Mouse (Mus musculus): ENCODE measurements around the gene Gm21828. TPM values are rescaled to one million over a fixed set of nuclear protein-coding genes. Genes with fewer than 3 reads are reported as not detected.
"Not testable (repeated sequence)": the region's sequence is repeated elsewhere in the genome, so short reads cannot be mapped to it uniquely, and the experiment has no call there.

Gene Gm21828
- not detected in 2 replicates for polyA plus RNA-seq (2015; fragmentation: Nextera tagmentation; extraction: Ambion mirVana)

DNA sequence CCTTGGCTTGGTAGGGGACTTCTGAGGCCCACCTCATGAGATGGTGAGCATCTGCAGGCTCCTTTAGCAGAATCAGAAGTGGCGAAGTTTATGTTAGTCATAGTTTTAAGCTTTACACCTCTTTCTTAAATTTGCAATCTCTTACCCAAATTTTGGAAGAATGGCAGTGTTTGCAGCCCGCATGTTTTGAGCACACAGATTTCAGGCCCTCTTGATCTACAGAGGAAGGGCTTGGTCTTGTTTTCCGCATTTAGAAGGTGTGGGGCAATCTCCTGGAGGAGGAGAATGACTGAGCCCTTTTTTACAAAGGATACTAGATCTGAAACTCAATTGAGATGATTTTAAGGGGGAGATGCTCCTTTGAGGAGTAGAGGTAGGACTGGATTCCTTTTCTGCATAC lies at the start of gene Gm21828:
TSS of gene Gm21828 (minus strand) at position 101 of the 400 bp plus-strand sequence.
- H3K9ac ChIP-seq (ENCODE audit: low read depth, low read length); H3K9me3 ChIP-seq (replicated peaks; ENCODE audit: control insufficient read depth, low read length, poor library complexity, severe bottlenecking); ATAC-seq; H3K36me3 ChIP-seq (ENCODE audit: control insufficient read depth, insufficient read depth, low read length); H3K4me1 ChIP-seq (ENCODE audit: control insufficient read depth, insufficient read depth, low read length); H3K4me2 ChIP-seq (ENCODE audit: low read length); H3K27ac ChIP-seq (ENCODE audit: low read length); H3K4me3 ChIP-seq (ENCODE audit: low read depth, low read length); H3K27me3 ChIP-seq (ENCODE audit: control insufficient read depth, insufficient read depth, low read depth, low read length): not testable (repeated sequence)
- WGBS: no CpG with 5 or more reads among the region's 3 CpGs

DNA sequence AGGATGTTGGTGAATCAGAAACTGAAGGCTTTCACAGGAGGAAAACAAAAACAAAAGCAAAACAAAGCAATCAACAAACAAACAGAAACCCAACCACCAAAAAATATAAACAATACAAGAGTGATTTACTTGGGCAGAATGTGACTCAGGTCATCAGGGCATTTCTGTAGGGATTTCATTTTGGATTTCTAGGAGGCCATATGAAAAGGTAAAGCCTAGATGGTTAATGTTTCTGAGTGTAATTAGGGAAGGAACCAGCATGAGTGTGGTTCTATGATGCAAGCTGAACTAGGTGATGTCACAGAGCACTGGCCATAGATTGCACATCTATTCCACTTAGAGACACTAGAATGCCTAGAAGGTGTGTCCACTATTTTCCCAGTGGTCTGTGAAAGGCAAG lies 28.4 kb upstream of the Gm21828 start, which contains the start of the genes Gm21440 and Gm21454:
TSS of gene Gm21440 (plus strand) at position 301 of the 400 bp plus-strand sequence.
TSS of gene Gm21454 (plus strand) at position 352 of the 400 bp plus-strand sequence.
- not testable (repeated sequence) for H3K4me2 ChIP-seq (ENCODE audit: low read length); ATAC-seq; H3K4me1 ChIP-seq (ENCODE audit: control insufficient read depth, insufficient read depth, low read length); H3K27me3 ChIP-seq (ENCODE audit: control insufficient read depth, insufficient read depth, low read depth, low read length); H3K36me3 ChIP-seq (ENCODE audit: control insufficient read depth, insufficient read depth, low read length); H3K9me3 ChIP-seq (replicated peaks; ENCODE audit: control insufficient read depth, low read length, poor library complexity, severe bottlenecking); H3K27ac ChIP-seq (ENCODE audit: low read length); H3K9ac ChIP-seq (ENCODE audit: low read depth, low read length); H3K4me3 ChIP-seq (ENCODE audit: low read depth, low read length)

Other genes with a start within 250 kb of the Gm21828 start
- gene Gm20807, start 181.0 kb downstream of the Gm21828 start, polyA plus RNA-seq (2015; fragmentation: Nextera tagmentation; extraction: Ambion mirVana): not detected in 2 replicates
- not detected in 2 replicates for gene Gm21891, start 90.4 kb downstream of the Gm21828 start, polyA plus RNA-seq (2015; fragmentation: Nextera tagmentation; extraction: Ambion mirVana)
- gene Gm21425, start 62.0 kb downstream of the Gm21828 start, polyA plus RNA-seq (2015; fragmentation: Nextera tagmentation; extraction: Ambion mirVana): not detected in 2 replicates
- gene Gm21440, start 28.5 kb upstream of the Gm21828 start, polyA plus RNA-seq (2015; fragmentation: Nextera tagmentation; extraction: Ambion mirVana): not detected in 2 replicates
- not detected in 2 replicates for gene Gm21454, start 28.5 kb upstream of the Gm21828 start, polyA plus RNA-seq (2015; fragmentation: Nextera tagmentation; extraction: Ambion mirVana)
- not detected in 2 replicates for gene Gm21725, start 125.1 kb upstream of the Gm21828 start, polyA plus RNA-seq (2015; fragmentation: Nextera tagmentation; extraction: Ambion mirVana)
- gene Gm21866, start 241.7 kb upstream of the Gm21828 start, polyA plus RNA-seq (2015; fragmentation: Nextera tagmentation; extraction: Ambion mirVana): not detected in 2 replicates